Mouse (Mus musculus): ENCODE data around the gene Hist1h1c.
A peak's percentile ranks its signal among the peaks of the same experiment; 100 is the strongest.

GRCm38 (mm10) chr13:23697491-23698299 is 40.9 kb upstream of the Hist1h1c start:
- TF ChIP-seq CTCF (IDR thresholded peaks at IDR 0.05; ENCODE audit: insufficient read depth, low read length) = peak; percentile 70
- 0 out of 2 replicates have a peak, but pooled peaks have one; percentile 16 for TF ChIP-seq POLR2A (IDR thresholded peaks at IDR 0.05; ENCODE audit: borderline replicate concordance, extremely low read depth, low read depth, low read length)
